Mouse (Mus musculus) layer of hippocampus, adult 2 months (tissue): Measurements from ENCODE around the gene Urad. TPM values are rescaled to one million over a fixed set of nuclear protein-coding genes. Genes with fewer than 3 reads are reported as not detected.

ENCODE experiments used
- DNase-seq, 2 experiments: peaks; one replicate each; pipeline ENCODE4 v3.0.0; 2022; ENCODE audit warnings: low spot score in 2 of 2
- H3K27ac ChIP-seq: fragments of 200-600 bp; 2 replicates; pipeline ENCODE4 v1.8.1; 2022
- H3K4me3 ChIP-seq: fragments of 200-600 bp; 2 replicates; pipeline ENCODE4 v1.8.1; 2022; ENCODE audit warnings: mild to moderate bottlenecking
- CTCF ChIP-seq: fragments of 200-600 bp; conservative IDR thresholded peaks from 2 replicates; pipeline ENCODE4 v1.8.1; 2022; ENCODE audit warnings: antibody characterized with exemption, mild to moderate bottlenecking, moderate library complexity
- total RNA-seq, 2 experiments: library from RNA; stranded (reverse); gene quantifications; 2 replicates each; pipeline ENCODE4 v1.2.3; 2021

Gene Urad
- total RNA-seq, 2 experiments from 2014 or later, result not detected

DNA sequence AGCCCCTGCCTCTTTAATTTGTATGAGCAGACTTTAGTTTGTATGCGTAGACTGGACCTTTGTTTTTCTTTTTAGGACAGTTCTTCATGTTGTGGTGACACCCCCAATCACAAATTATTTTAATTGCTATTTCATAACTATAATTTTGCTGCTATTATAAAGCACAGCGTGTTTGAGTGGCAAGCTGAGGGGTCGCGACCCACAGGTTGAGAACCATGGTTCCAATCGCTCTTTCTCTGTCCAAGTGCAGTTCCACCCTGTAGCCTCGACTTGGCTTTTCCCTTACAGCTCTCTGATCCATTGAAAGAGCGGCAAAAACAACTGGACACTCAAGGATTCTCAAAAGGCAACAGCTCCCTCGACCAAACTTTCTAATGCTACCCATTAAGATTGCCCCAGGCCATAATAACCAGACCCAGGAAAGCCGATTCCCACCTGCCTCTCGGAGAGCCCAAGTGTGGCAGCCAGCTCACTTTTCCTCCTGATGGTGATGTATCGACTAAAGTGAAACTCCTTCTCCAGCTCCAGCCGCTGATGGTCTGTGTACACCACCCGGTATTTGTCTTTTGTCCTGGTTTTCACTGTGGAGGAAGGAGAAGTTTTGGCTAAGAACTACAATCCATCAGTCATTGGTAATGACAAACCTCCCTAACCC is 19.4 kb downstream of the Urad start:
- Histone ChIP-seq H3K4me3 (no peak overlapping the region), H3K27ac (no peak overlapping the region)
- no peak for DNase-seq
- TF ChIP-seq CTCF, result no peak

DNA sequence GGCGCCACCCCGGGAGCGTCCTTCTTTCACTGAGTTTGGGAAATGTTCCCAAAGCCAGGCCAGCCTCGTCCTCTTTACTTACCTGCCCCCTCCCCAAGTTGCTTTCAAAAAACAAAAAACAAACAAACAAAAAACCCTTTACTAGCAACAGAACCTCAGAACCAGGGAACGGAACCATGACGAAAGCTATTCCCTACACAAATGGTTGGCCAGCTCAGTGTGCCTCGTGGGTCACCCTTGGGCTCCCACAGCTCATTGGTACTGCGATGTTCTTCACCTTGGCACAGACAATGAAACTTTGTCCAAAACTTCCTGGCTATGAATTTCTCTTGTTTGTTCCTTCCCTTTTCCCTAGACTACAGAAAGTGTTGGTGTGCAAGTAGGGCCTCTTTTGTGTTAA is 20.1 kb downstream of the Urad start:
- H3K4me3 ChIP-seq, result no peak overlapping the region
- H3K27ac ChIP-seq, result no peak overlapping the region
- TF ChIP-seq CTCF, result no peak
- no peak for DNase-seq

GRCm38 (mm10) chr5:147301781-147302070 is 20.5 kb downstream of the Urad start:
- H3K4me3 ChIP-seq, result no peak overlapping the region
- H3K27ac ChIP-seq, result no peak overlapping the region
- no peak for DNase-seq
- TF ChIP-seq CTCF, result no peak

- TF ChIP-seq CTCF, result no peak
- Histone ChIP-seq H3K27ac (no peak overlapping the region), H3K4me3 (no peak overlapping the region)
- DNase-seq, result no peak
These were observed 21.1 kb downstream of the Urad start for GRCm38 (mm10) chr5:147300917-147301780.

DNA sequence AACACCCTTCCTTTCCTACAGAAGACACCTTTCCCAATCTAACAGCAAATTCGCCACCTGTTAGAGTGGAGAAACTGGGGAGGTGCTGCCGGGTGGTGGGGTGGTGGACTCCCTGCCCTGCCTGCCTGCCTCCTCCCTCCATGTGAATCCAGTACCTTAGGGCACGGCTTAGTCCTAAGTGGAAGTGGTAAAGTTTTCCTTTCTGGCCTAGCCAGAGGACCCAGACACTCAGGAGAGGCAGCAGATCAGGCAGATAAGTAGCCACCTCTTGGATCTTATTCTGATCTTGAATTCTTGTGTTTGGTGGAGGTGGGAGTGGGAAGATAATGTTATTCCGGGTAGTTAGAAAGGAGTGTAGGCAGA is 22.3 kb downstream of the Urad start:
- Histone ChIP-seq H3K4me3 (no peak overlapping the region), H3K27ac (no peak overlapping the region)
- TF ChIP-seq CTCF, result no peak
- no peak for DNase-seq

DNA sequence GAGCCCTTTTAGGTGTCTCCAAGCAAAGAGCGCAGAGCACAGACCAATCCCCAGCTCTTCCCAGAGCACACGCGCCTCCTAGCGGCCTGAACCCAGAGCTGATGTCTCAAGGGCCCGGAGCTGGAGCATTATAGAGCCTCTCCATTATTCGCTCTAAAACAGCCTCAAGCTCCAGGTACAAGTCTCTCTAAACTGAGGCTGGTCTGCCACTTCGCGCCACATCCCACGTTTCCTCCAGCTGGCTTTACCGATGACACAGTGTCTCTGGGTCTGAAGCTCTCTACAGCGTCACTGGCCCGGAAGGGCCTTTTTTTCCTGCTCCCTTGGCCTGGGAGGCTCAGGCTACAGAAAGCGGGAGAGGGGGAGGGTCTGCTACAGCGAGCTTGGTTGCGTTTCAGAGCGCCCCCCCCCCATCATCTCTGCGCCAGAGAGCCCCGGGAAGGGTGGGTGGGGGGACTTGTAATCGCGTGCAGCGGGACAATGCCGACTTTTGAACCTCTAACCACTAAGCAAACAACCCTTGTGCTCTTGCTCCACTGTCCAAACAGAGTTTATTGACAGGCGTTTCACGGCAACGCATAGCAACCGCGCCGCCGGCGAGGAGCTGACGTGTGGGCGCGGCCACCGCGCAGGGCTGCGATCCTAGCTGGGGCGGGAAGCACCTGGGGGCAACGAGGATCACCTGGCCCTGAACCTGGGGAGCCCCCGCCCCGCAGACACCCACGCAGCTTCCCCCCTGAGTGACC is 22.8 kb downstream of the Urad start:
- TF ChIP-seq CTCF, result peak; percentile 78
- Histone ChIP-seq H3K27ac (no peak overlapping the region), H3K4me3 (no peak overlapping the region)
- no peak for DNase-seq

DNA sequence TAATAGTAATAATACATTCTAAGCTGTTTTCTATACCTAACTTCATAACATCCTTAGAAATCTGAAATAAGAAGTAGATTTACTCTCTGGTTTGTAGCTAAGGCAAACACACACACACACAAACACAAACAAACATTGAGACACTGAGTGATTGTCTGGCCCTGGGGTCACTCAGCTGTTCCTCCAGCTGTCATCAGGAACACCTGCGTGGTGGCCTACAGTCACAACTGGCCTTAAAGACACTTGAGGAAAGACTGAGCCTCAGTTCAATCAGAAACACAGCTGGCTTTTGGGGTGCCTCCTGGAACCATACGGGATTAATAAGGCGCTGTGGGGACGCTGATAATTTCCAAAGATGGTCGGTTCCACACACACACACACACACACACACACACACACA is 25.0 kb downstream of the Urad start:
- Histone ChIP-seq H3K27ac (no peak overlapping the region), H3K4me3 (no peak overlapping the region)
- no peak for DNase-seq
- no peak for TF ChIP-seq CTCF

DNA sequence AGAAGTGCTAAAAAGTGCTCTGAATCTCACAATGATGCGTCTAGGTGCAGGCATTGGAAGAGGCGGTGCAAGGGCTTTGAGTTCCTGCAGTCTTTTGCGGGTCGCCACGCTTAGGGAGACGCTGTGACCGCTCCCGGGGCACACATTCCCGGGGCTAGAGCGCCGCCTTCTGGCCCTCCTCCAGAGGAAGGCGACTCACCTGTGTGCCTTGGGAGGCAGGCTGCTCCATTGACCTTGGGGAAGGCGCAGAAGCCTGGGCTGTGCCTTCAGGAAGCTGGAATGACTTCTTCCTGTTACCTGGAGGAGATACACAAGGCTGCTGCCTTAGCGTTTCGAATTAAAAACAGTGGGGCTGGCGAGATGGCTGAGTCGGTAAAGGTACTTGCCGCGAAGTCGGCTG is 28.1 kb downstream of the Urad start:
- no peak for DNase-seq
- Histone ChIP-seq H3K4me3 (no peak overlapping the region), H3K27ac (no peak overlapping the region)
- peak; percentile 40 for TF ChIP-seq CTCF

- DNase-seq, result peak; percentile 29 to 76
- no peak overlapping the region for H3K4me3 ChIP-seq
- no peak overlapping the region for H3K27ac ChIP-seq
- TF ChIP-seq CTCF, result peak; percentile 90
These were observed 28.9 kb downstream of the Urad start for GRCm38 (mm10) chr5:147293127-147293910.

GRCm38 (mm10) chr5:147292506-147293120 is 29.6 kb downstream of the Urad start:
- DNase-seq, result no peak
- Histone ChIP-seq H3K4me3 (no peak overlapping the region), H3K27ac (no peak overlapping the region)
- no peak for TF ChIP-seq CTCF

DNA sequence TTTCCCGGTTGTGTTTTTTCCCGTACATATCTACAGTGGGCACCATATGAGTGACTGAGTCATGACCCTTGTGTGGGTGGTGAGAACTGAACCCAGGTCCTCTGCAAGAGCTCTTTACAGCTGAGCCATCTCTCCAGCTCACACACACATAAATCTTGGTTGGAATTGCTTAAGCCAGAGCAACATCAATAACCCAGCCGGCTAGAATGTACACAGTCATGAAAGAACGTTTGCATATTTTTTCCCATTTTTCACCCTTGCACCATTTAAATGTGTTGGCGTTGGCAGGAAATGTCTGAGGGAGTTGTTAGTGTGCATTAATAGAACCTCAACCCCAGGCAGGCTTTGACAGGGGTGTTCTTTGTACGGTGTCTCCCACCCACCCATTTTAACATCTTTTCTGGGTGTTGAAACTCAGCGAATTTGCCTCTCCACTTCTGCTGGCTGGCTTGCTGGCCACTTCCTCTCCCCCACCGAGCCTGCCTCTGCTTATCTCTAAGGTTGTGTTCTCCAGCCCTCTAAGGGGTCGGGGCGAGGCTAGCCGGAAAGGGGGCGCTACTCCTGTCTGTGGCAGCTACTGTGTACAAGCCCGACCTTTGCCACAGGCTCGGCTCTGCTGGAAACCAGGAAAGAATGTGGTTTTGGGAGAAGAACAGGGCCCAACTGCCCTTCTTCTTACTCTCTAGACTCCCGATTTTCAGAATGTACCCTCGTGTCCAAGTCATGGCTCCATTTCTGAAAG is 30.3 kb downstream of the Urad start:
- no peak overlapping the region for H3K4me3 ChIP-seq
- no peak overlapping the region for H3K27ac ChIP-seq
- DNase-seq, result no peak
- no peak for TF ChIP-seq CTCF

DNA sequence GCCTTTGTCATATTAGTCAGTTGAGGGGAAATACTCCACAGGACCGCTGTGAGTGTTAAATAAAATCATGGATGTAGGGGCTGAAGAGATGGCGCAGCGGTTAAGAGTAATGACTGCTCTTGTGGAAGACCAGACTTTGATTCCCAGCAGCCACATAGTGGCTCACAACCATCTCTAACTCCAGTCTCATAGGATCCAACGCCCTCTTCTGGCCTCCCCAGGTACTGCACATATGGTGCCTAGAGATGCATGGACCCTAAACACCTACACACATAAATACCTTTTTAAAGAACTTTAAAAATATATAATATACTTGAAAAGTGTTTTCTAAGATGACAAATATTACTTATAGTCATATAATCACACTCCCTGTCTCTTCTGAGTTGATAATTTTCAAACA is 37.9 kb downstream of the Urad start:
- no peak for DNase-seq
- peak; percentile 43 for TF ChIP-seq CTCF
- Histone ChIP-seq H3K27ac (no peak overlapping the region), H3K4me3 (no peak overlapping the region)
